Mouse (Mus musculus) limb, embryonic 11.5 days (tissue): ENCODE data around the gene Ifitm2. TPM values are rescaled to one million over a fixed set of nuclear protein-coding genes. Genes with fewer than 3 reads are reported as not detected.

ENCODE experiments used
- ATAC-seq: fragments of 200-750 bp; cut with Nextera tagmentation; 2 replicates; pipeline ENCODE4 v1.8.0; 2017; ENCODE audit warnings: low read depth; ENCODE audit not compliant: insufficient number of reproducible peaks, low FRiP score, low TSS enrichment
- DNase-seq: peaks from one replicate; pipeline ENCODE4 v3.0.0-alpha.2; 2015; ENCODE audit warnings: low spot score
- H3K27ac ChIP-seq: fragments of 300-500 bp; sonication (generic); replicated peaks from 2 replicates; pipeline ENCODE4 v1.5.1; 2014; ENCODE audit warnings: low read depth, mild to moderate bottlenecking, low read length
- H3K27me3 ChIP-seq: fragments of 300-500 bp; sonication (generic); 2 replicates; pipeline ENCODE4 v1.6.1; 2014; ENCODE audit warnings: mild to moderate bottlenecking, low read length, mixed read lengths; ENCODE audit not compliant: control insufficient read depth, insufficient read depth
- H3K36me3 ChIP-seq: fragments of 300-500 bp; sonication (generic); 2 replicates; pipeline ENCODE4 v1.6.1; 2014; ENCODE audit warnings: mild to moderate bottlenecking, low read length, moderate library complexity, mixed read lengths; ENCODE audit not compliant: control insufficient read depth, insufficient read depth
- H3K4me1 ChIP-seq: fragments of 300-500 bp; sonication (generic); 2 replicates; pipeline ENCODE4 v1.6.1; 2014; ENCODE audit warnings: low read length, mixed read lengths; ENCODE audit not compliant: control insufficient read depth, insufficient read depth
- H3K4me2 ChIP-seq: fragments of 300-500 bp; sonication (generic); 2 replicates; pipeline ENCODE4 v1.6.1; 2014; ENCODE audit warnings: low read depth, mild to moderate bottlenecking, moderate library complexity; ENCODE audit not compliant: severe bottlenecking
- H3K4me3 ChIP-seq: fragments of 300-500 bp; sonication (generic); 2 replicates; pipeline ENCODE4 v1.5.1; 2014; ENCODE audit warnings: low read depth, low read length
- H3K9ac ChIP-seq: fragments of 300-500 bp; sonication (generic); 2 replicates; pipeline ENCODE4 v1.6.1; 2014; ENCODE audit warnings: mild to moderate bottlenecking, low read length
- H3K9me3 ChIP-seq: fragments of 300-500 bp; sonication (generic); 2 replicates; pipeline ENCODE4 v1.6.1; 2016; ENCODE audit warnings: low read length; ENCODE audit not compliant: control insufficient read depth
- WGBS: fragments of 180-500 bp; shearing (Covaris S2); extraction: QIAGEN DNeasy Blood & Tissue Kit; methylation state at CpG from one replicate; pipeline ENCODE4 v1.1.7; 2014; 5-methylcytosine and 5-hydroxymethylcytosine counted together
- polyA plus RNA-seq: library from polyadenylated mRNA; unstranded; fragments of >200 nt; fragmentation: Nextera tagmentation; extraction: Ambion mirVana; gene quantifications from 2 replicates; pipeline ENCODE4 v1.2.1, GENCODE M21; 2014

Gene Ifitm2
- polyA plus RNA-seq, result 853 and 900 TPM in 2 replicates

GRCm38 (mm10) chr7:140955758-140956555 lies at the start of gene Ifitm2, which contains the start of gene Gm45717:
Ifitm2 (minus strand) TSS chr7:140955987.
Gm45717 (minus strand) TSS chr7:140955937.
- 5% methylated on average over 11 of the region's 11 CpGs for WGBS
- H3K9me3 ChIP-seq, result no peaks in the 10 kb centered on the region
- H3K9ac ChIP-seq, result peak within 1 kb of the TSS; percentile 70
- peak within 1 kb of the TSS; percentile 85 for H3K27ac ChIP-seq
- H3K4me1 ChIP-seq, result peaks cover 39% of the 10 kb centered on the region
- H3K27me3 ChIP-seq, result no peaks in the 10 kb centered on the region
- H3K4me3 ChIP-seq, result peak within 1 kb of the TSS; percentile 52
- DNase-seq (peak; percentile 78), ATAC-seq (peak; percentile 88)
- peak within 1 kb of the TSS; percentile 90 for H3K4me2 ChIP-seq
- H3K36me3 ChIP-seq, result peaks cover 4% of the 10 kb centered on the region

GRCm38 (mm10) chr7:141003248-141004010 lies 47.6 kb upstream of the Ifitm2 start:
- H3K4me1 ChIP-seq, result no peaks in the 10 kb centered on the region
- H3K27ac ChIP-seq, result no peak overlapping the region
- no peaks in the 10 kb centered on the region for H3K36me3 ChIP-seq
- no peaks in the 10 kb centered on the region for H3K9me3 ChIP-seq
- ATAC-seq (no peak), DNase-seq (no peak)
- WGBS, result 83% methylated on average over 5 of the region's 5 CpGs
- no peaks in the 10 kb centered on the region for H3K27me3 ChIP-seq
- H3K4me2 ChIP-seq, result no peak overlapping the region
- no peak overlapping the region for H3K9ac ChIP-seq
- no peak overlapping the region for H3K4me3 ChIP-seq

- no peak overlapping the region for H3K27ac ChIP-seq
- no peak overlapping the region for H3K4me3 ChIP-seq
- H3K9me3 ChIP-seq, result no peaks in the 10 kb centered on the region
- no peaks in the 10 kb centered on the region for H3K4me1 ChIP-seq
- WGBS, result 77% methylated on average over 15 of the region's 15 CpGs
- H3K9ac ChIP-seq, result no peak overlapping the region
- H3K36me3 ChIP-seq, result no peaks in the 10 kb centered on the region
- H3K27me3 ChIP-seq, result no peaks in the 10 kb centered on the region
- ATAC-seq, result no peak
- no peak for DNase-seq
- H3K4me2 ChIP-seq, result no peak overlapping the region
Observed at GRCm38 (mm10) chr7:141000881-141001708, 45.3 kb upstream of the Ifitm2 start.

- H3K27ac ChIP-seq, result no peak overlapping the region
- no peak overlapping the region for H3K4me3 ChIP-seq
- 89% methylated on average over 11 of the region's 11 CpGs for whole genome bisulfite sequencing
- H3K4me2 ChIP-seq, result no peak overlapping the region
- no peaks in the 10 kb centered on the region for H3K4me1 ChIP-seq
- no peak overlapping the region for H3K9ac ChIP-seq
- H3K9me3 ChIP-seq, result no peaks in the 10 kb centered on the region
- no peak for ATAC-seq
- no peak for DNase-seq
- H3K36me3 ChIP-seq, result no peaks in the 10 kb centered on the region
- no peaks in the 10 kb centered on the region for H3K27me3 ChIP-seq
Observed at GRCm38 (mm10) chr7:140998853-140999700, 43.3 kb upstream of the Ifitm2 start.

GRCm38 (mm10) chr7:140997817-140998216 lies 42.0 kb upstream of the Ifitm2 start:
- Histone ChIP-seq H3K27me3 (no peaks in the 10 kb centered on the region), H3K4me3 (no peak overlapping the region), H3K4me2 (no peak overlapping the region), H3K36me3 (no peaks in the 10 kb centered on the region), H3K9me3 (no peaks in the 10 kb centered on the region), H3K27ac (no peak overlapping the region), H3K9ac (no peak overlapping the region), H3K4me1 (no peaks in the 10 kb centered on the region)
- ATAC-seq (no peak), DNase-seq (no peak)
- 62% methylated on average over 1 of the region's 1 CpGs for WGBS

GRCm38 (mm10) chr7:140991117-140991689 lies 35.4 kb upstream of the Ifitm2 start:
- no peak overlapping the region for H3K4me2 ChIP-seq
- no peak overlapping the region for H3K9ac ChIP-seq
- 91% methylated on average over 14 of the region's 14 CpGs for WGBS
- H3K36me3 ChIP-seq, result no peaks in the 10 kb centered on the region
- no peak overlapping the region for H3K27ac ChIP-seq
- no peaks in the 10 kb centered on the region for H3K27me3 ChIP-seq
- no peak overlapping the region for H3K4me3 ChIP-seq
- DNase-seq (no peak), ATAC-seq (no peak)
- H3K9me3 ChIP-seq, result no peaks in the 10 kb centered on the region
- H3K4me1 ChIP-seq, result peaks cover 7% of the 10 kb centered on the region

- Histone ChIP-seq H3K36me3 (no peaks in the 10 kb centered on the region), H3K4me1 (peaks cover 7% of the 10 kb centered on the region), H3K9me3 (no peaks in the 10 kb centered on the region), H3K9ac (0 out of 2 replicates have a peak overlapping the region, but pooled peaks have one; percentile 30), H3K27me3 (no peaks in the 10 kb centered on the region), H3K27ac (0 out of 2 replicates have a peak overlapping the region, but pooled peaks have one; percentile 52), H3K4me3 (no peak overlapping the region), H3K4me2 (no peak overlapping the region)
- WGBS, result 61% methylated on average over 5 of the region's 5 CpGs
- ATAC-seq, result no peak
- DNase-seq, result no peak
Observed at GRCm38 (mm10) chr7:140990622-140991021, 34.8 kb upstream of the Ifitm2 start.
